In the genomic region with DNA sequence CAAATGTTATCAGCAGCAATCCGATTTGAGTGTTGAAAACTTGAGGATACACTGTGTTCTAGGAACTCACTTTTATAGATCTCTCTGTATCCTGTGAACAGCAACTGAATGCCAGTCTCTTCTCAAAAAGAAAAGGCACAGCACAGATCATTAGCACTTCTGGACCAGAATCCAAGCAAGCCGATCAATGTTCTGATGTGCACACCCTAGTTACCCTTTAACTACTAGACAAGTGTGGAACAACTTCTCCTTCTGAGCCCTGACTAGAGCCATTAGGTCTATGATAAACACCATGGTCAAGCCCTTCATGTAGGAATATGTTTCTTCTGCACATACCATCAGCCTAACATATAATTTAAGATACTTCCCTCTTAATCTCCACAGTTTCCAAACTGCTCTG, we compare ENCODE assay signal across 23 mouse cellular contexts.
DNase-seq lines count a peak whose midpoint lies in the region; ATAC-seq and TF ChIP-seq lines count a peak whose summit lies in the region.
"Had no signal": no experiment of that assay in that cellular context is flagged by ENCODE, and none has a peak within 500 bp of the region (broad histone marks: within the 10 kb centered on the region; RNA-seq: fewer than 3 reads in every experiment).

No protein-coding gene starts in this region.

- peaks cover 74% of the 10 kb centered on the region for H3K4me1 ChIP-seq in forebrain, embryonic 15.5 days
- H3K4me1 ChIP-seq in forebrain, embryonic 13.5 days: peaks cover 45% of the 10 kb centered on the region
- H3K4me1 ChIP-seq in heart, embryonic 16.5 days (ENCODE audit: control insufficient read depth, insufficient read depth, low read length): peaks cover 37% of the 10 kb centered on the region
- 0 out of 2 replicates have a peak, but pooled peaks cover 4% of the 10 kb centered on the region for H3K4me1 ChIP-seq in stomach, postnatal 0 days (replicated peaks; ENCODE audit: control insufficient read depth, insufficient read depth)

- H3K9me3 ChIP-seq in forebrain, embryonic 15.5 days: no peaks in the 10 kb centered on the region
- no peaks in the 10 kb centered on the region for H3K9me3 ChIP-seq in forebrain, embryonic 13.5 days (replicated peaks)
- no peaks in the 10 kb centered on the region for H3K9me3 ChIP-seq in heart, embryonic 16.5 days (replicated peaks; ENCODE audit: control insufficient read depth, low read length)
- no peaks in the 10 kb centered on the region for H3K9me3 ChIP-seq in stomach, postnatal 0 days (ENCODE audit: control insufficient read depth, low read length)
- H3K9me3 ChIP-seq: heart, embryonic 15.5 days; hindbrain, embryonic 12.5 days; neural tube, embryonic 15.5 days had no signal

- intact Hi-C loops in heart, postnatal 14 days (cut with DNase I): no loop called here
- intact Hi-C loops in left cerebral cortex, adult 2 months (cut with DNase I): no loop called here
- intact Hi-C loops in left cerebral cortex, postnatal 10 days (cut with DNase I): no loop called here

- 82% methylated on average over 2 of the region's 2 CpGs for WGBS in forebrain, embryonic 15.5 days
- WGBS in forebrain, embryonic 13.5 days: 91% methylated on average over 2 of the region's 2 CpGs
- 80% methylated on average over 2 of the region's 2 CpGs for WGBS in heart, embryonic 16.5 days
- 68% methylated on average over 2 of the region's 2 CpGs for WGBS in stomach, postnatal 0 days

- TF ChIP-seq CTCF in left cerebral cortex, adult 2 months (IDR thresholded peaks at IDR 0.05): no peak
- TF ChIP-seq CTCF in stomach, postnatal 0 days (IDR thresholded peaks at IDR 0.05; ENCODE audit: low read depth): no peak

- peaks cover 8% of the 10 kb centered on the region; the same call in 1 of the 2 replicates for H3K36me3 ChIP-seq in forebrain, embryonic 15.5 days
- peaks cover 13% of the 10 kb centered on the region for H3K36me3 ChIP-seq in forebrain, embryonic 13.5 days (ENCODE audit: poor library complexity, severe bottlenecking)
- H3K36me3 ChIP-seq in heart, embryonic 16.5 days (ENCODE audit: control insufficient read depth, insufficient read depth): peaks cover 8% of the 10 kb centered on the region; the same call in 1 of the 2 replicates
- no peaks in the 10 kb centered on the region; the same call in 1 of the 2 replicates for H3K36me3 ChIP-seq in stomach, postnatal 0 days (ENCODE audit: control insufficient read depth, insufficient read depth, low read length)
- H3K36me3 ChIP-seq: neural tube, embryonic 15.5 days had no signal

- no peak overlapping the region for H3K9ac ChIP-seq in forebrain, embryonic 15.5 days (replicated peaks)
- no peak overlapping the region for H3K9ac ChIP-seq in forebrain, embryonic 13.5 days
- no peak overlapping the region for H3K9ac ChIP-seq in heart, embryonic 16.5 days (ENCODE audit: low read length)
- H3K9ac ChIP-seq in stomach, postnatal 0 days (ENCODE audit: low read length): no peak overlapping the region
- H3K9ac ChIP-seq: heart, embryonic 15.5 days; hindbrain, embryonic 12.5 days; neural tube, embryonic 15.5 days had no signal

- H3K4me2 ChIP-seq in forebrain, embryonic 15.5 days (replicated peaks): peak overlapping the region; percentile 5; the same call in 1 of the 2 replicates
- no peak overlapping the region for H3K4me2 ChIP-seq in forebrain, embryonic 13.5 days
- H3K4me2 ChIP-seq in heart, embryonic 16.5 days (ENCODE audit: low read depth, low read length): no peak overlapping the region
- H3K4me2 ChIP-seq in stomach, postnatal 0 days (replicated peaks; ENCODE audit: low read depth): no peak overlapping the region
- H3K4me2 ChIP-seq: heart, embryonic 15.5 days; hindbrain, embryonic 12.5 days; midbrain, embryonic 11.5 days; neural tube, embryonic 15.5 days had no signal

- DNase-seq in heart, postnatal 14 days: no peak
- no peak for DNase-seq in left cerebral cortex, adult 2 months (ENCODE audit: extremely low spot score in 1 of 2, low spot score in 2 of 2)
- no peak for DNase-seq in left cerebral cortex, postnatal 10 days (ENCODE audit: extremely low spot score in 1 of 2, low spot score in 2 of 2)
- DNase-seq in stomach, postnatal 0 days (ENCODE audit: low spot score): no peak
- DNase-seq: adrenal gland, postnatal 10 days; cerebellum, adult 2 months; cerebellum, postnatal 36 days; embryo, embryonic 11 days; gastrocnemius, postnatal 10 days; kidney, postnatal 25 days; lung, postnatal 10 days; right cerebral cortex, adult 18-20 months; right cerebral cortex, postnatal 4 days; thymus, adult 2 months; thymus, postnatal 4 days had no signal

- no peaks in the 10 kb centered on the region for H3K27me3 ChIP-seq in forebrain, embryonic 15.5 days
- H3K27me3 ChIP-seq in forebrain, embryonic 13.5 days: no peaks in the 10 kb centered on the region
- no peaks in the 10 kb centered on the region for H3K27me3 ChIP-seq in heart, embryonic 16.5 days (ENCODE audit: control insufficient read depth, insufficient read depth, low read length)
- H3K27me3 ChIP-seq in stomach, postnatal 0 days (ENCODE audit: control insufficient read depth, insufficient read depth, low read length): no peaks in the 10 kb centered on the region
- H3K27me3 ChIP-seq: heart, embryonic 15.5 days; hindbrain, embryonic 12.5 days; neural tube, embryonic 15.5 days had no signal

- H3K27ac ChIP-seq in forebrain, embryonic 15.5 days (replicated peaks): no peak overlapping the region
- no peak overlapping the region for H3K27ac ChIP-seq in forebrain, embryonic 13.5 days
- H3K27ac ChIP-seq in heart, embryonic 16.5 days (ENCODE audit: low read length): peak overlapping the region; percentile 48
- 0 out of 2 replicates have a peak overlapping the region, but pooled peaks have one; percentile 4 for H3K27ac ChIP-seq in left cerebral cortex, adult 2 months
- H3K27ac ChIP-seq in stomach, postnatal 0 days (replicated peaks): peak overlapping the region; percentile 46; the same call in 1 of the 2 replicates
- H3K27ac ChIP-seq: forebrain, embryonic 10.5 days; heart, embryonic 15.5 days; hindbrain, embryonic 12.5 days; neural tube, embryonic 15.5 days had no signal

- no peak for ATAC-seq in forebrain, embryonic 15.5 days (replicated peaks)
- ATAC-seq in forebrain, embryonic 13.5 days: no peak
- ATAC-seq in heart, embryonic 16.5 days (replicated peaks; ENCODE audit: extremely low read depth, insufficient read depth, low FRiP score): no peak
- ATAC-seq in stomach, postnatal 0 days (ENCODE audit: low FRiP score, low TSS enrichment): no peak

- no peak overlapping the region for H3K4me3 ChIP-seq in forebrain, embryonic 15.5 days
- no peak overlapping the region for H3K4me3 ChIP-seq in forebrain, embryonic 13.5 days
- no peak overlapping the region for H3K4me3 ChIP-seq in heart, embryonic 16.5 days (ENCODE audit: low read length)
- no peak overlapping the region for H3K4me3 ChIP-seq in left cerebral cortex, adult 2 months
- no peak overlapping the region for H3K4me3 ChIP-seq in stomach, postnatal 0 days (ENCODE audit: low read depth, low read length)
- H3K4me3 ChIP-seq: forebrain, embryonic 10.5 days; heart, embryonic 15.5 days; hindbrain, embryonic 12.5 days; neural tube, embryonic 15.5 days had no signal

- TF ChIP-seq EP300 in stomach, postnatal 0 days (optimal IDR thresholded peaks at IDR 0.05): no peak

Comparison
In these comparisons a context has a peak if more than half of its experiments do, and no peak if none do; other contexts are left out.
1. H3K27ac ChIP-seq: peak in heart, embryonic 16.5 days (single experiment), left cerebral cortex, adult 2 months (single experiment) and stomach, postnatal 0 days (single experiment); none in forebrain, embryonic 15.5 days (single experiment) and forebrain, embryonic 13.5 days (single experiment).